Mouse (Mus musculus): Measurements from ENCODE around the gene Kxd1.
A peak's percentile ranks its signal among the peaks of the same experiment; 100 is the strongest.

Gene Kxd1

DNA sequence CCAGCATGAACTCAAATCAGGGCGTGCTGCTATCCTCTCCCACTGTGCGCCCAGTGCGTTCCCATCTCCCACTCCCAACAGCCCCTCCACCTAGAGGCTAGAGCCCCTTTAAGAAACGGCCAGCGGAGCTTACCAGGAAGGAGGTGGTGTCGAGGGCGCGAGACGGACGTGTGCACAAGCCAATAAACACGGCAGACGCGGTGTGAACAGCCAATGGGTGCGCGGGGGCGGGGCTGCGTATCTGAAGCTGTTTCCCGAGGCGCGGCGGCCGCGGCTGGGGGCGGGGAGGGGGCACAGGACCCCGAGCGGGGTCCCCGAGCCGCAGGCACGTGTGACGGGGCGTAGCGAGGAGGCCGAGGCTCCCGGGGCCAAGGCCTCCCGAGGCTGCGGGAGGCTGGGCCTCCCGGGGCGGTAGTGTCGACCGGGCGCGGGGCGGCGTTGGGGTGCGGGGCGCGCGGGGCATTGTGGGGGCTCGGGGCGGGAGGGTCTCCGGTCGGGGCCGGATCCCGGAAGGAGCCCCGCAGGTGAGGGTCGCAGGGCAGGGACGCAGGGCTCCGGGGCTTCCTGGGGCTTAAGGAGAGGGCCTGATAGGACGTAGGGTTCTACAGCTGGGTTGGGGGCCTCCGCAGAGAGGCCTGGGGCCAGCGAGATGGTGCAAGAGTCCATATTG is at the start of gene Kxd1, which contains the start of gene Fkbp8:
TSS of gene Kxd1 (minus strand) at position 445 of the 670 bp plus-strand sequence.
TSS of gene Fkbp8 (plus strand) at position 213 of the 670 bp plus-strand sequence.
- peak; percentile 99 for DNase-seq (ENCODE audit: low spot score)

DNA sequence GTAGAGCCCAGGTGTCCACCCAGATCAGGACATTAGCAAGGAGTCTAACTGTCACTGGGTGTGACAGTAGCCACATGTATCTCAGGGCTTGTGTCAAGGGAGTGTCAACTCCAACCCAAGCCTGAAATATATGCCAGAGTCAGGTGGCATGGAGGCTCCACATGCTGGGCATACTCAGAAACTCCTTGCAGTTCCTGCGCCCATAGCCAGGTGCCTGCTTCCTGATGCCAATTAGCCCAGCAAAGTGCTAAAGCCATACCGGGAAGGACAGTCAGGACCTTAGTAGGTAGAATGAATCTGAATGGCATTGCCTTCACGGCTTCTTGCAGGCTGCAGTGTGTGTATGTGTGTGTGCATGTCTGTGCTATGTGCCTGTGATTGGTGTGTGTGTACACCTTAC is 49.5 kb upstream of the Kxd1 start:
- DNase-seq (ENCODE audit: low spot score), result no peak

DNA sequence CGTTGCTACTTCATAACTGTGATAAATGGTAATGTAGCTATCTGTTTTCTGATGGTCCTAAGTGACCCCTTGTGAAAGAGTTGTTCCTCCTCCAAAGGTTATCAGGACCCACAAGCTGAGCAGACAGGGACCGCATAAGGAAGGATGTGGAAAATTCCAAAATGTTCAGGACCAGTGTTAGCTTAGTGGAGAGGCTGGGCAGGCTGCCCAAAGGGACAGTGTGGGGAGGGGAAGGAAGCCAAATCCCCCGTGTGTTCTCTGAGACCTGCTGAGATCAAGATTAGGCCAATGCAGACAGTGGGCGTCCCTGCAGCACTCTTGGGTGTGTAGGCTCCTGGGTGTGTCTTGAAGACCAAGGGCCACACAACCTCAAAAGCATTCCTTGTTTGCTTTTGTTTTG is 47.2 kb upstream of the Kxd1 start:
- DNase-seq (ENCODE audit: low spot score), result no peak

DNA sequence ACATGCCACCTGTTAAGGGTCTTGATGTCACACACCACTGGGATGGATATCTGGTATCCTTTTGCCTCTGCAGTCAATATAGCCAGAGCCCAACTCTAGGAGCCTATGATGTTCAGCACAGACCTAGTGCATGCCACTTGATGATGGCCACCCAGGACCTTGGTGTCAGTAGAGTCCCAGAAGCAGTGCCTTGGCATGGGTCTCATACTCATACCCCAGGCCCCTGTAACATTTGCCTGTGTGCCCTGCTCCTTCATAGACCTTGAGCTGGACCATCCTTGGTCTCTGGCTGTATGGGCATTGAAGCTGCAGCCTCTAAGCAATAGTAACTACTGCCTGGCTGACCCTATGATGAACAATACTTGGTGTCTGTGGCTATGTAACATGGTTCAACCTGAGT is 46.5 kb upstream of the Kxd1 start:
- DNase-seq (ENCODE audit: low spot score), result no peak

DNA sequence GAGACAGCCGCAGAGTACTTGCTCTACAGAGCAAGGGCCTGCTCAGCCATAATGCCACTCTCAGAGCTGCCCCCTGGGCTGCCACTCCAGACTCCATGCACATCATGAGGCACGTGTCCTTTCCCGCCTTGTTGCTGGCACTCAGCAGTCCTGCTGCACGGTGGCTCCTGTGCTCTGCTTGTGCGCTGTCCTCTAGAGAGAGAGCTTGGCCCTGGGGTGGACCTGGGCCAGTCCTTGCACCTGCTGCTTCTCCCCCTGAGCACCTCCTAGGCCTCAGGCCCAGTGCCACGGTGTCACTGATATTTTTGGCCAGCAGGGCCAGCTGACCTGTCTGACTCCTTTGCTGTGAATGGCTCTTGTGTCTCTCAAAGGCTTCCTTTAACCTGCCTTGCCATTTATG is 43.2 kb upstream of the Kxd1 start:
- DNase-seq (ENCODE audit: low spot score), result no peak

DNA sequence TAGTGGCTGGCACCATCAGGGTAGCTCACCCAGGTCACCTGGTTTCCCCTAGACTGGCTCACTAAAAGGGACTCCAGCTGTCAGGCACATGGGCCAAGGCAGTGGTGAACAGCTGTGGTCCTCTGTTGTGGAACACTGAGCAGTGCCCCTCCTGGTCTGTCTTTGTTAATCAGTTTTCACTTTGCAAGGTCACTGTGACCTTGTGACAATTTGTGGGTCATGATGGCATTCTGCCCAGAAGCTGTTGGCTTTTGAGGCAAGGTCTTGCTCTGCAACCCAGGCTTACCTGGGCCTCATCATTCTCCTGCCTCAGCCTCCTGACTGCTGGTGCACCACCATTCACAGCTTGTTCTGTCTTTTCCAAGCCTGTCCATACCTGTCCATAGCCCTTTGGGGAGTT is 42.6 kb upstream of the Kxd1 start:
- DNase-seq (ENCODE audit: low spot score), result no peak

DNA sequence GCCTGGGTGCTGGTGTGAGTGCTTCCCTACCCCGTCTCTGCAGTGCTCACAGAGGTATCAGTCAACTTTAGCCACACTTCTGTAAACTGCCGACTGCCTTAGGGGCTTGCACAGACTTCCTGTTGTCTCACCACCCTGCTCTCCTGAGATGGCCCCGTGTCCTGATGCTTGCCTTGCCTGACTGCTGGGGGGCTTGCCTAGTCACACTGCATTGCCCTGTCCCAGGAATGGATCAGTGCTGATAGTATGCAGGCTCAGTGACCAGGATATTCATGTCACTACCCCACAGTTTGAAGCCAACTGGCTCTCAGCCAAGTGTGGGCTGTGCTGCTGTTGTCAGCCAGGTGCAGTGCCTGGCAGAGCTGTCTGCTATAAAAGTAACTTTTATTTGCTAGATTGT is 37.8 kb upstream of the Kxd1 start:
- no peak for DNase-seq (ENCODE audit: low spot score)

DNA sequence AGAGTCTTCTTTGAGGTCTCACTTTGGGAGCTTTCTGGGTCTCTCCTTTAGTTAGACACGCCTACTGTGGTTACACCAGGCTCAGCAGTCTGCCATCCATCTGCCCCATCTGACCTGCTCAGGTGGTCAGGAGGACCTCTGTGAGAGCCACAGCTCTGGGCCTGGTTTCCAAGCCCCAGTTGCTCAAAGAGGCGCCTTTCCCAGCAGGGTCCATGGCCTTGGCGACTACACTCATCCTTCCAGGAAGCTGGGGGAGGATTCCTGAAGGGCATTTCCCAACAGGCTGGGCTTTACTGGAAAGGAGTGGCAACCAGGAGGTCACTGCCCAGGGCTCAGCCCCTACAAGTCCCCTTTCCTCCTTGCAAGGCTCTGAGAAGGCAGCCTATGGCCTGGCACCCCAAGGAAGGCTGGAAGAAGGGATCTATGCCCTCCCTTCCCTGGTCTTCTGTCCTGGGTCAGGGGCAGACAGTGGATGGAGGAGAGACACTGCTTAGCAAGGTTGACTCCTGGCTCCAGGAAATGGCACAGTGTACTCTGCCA is 37.0 kb upstream of the Kxd1 start:
- no peak for DNase-seq (ENCODE audit: low spot score)

DNA sequence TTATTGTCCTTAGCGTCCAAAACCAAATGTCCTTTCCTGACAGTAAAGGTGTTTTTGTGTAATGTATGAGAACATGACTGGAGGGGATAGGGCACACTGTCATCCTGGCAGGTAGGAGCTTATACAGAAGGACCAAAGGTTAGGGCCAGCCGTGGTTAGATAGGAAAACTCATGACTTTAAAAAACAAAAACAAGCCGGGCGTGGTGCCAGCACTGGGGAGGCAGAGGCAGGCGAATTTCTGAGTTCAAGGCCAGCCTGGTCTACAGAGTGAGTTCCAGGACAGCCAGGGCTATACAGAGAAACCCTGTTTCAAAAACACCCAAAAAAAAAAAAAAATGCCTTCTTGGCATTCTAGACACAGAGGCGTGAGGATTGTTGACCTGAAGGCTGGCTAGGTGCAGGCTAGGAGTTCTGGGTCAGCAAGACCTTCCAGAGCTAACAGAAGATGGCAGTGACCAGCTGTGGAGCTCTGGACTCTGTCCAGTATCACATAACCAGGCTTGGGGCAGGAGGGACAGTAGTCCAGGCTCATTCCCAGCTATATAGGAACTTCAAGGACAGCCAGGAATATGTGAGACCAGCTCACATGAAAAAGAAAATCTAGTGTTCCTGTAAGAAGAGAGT is 36.1 kb upstream of the Kxd1 start:
- no peak for DNase-seq (ENCODE audit: low spot score)

DNA sequence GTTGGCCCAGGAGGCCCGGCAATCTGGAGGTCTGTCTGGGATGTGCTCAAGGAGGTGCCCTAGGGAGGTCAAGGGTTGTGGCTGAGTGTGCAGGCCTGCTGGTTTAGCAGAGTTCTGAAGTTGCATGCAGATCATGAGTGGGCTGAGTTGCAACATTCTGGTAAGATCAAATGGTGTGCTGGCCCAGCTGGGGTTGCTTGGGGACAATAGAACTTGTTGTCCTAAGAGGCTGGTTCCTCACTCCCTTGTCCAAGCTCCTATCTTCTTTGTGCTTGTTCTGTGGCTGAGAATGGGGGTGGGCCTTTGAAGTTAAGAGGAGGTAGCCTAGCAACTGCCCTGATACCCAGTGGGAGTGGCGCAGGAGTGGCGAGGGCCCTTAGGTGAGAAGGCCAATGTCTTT is 35.0 kb upstream of the Kxd1 start:
- no peak for DNase-seq (ENCODE audit: low spot score)

DNA sequence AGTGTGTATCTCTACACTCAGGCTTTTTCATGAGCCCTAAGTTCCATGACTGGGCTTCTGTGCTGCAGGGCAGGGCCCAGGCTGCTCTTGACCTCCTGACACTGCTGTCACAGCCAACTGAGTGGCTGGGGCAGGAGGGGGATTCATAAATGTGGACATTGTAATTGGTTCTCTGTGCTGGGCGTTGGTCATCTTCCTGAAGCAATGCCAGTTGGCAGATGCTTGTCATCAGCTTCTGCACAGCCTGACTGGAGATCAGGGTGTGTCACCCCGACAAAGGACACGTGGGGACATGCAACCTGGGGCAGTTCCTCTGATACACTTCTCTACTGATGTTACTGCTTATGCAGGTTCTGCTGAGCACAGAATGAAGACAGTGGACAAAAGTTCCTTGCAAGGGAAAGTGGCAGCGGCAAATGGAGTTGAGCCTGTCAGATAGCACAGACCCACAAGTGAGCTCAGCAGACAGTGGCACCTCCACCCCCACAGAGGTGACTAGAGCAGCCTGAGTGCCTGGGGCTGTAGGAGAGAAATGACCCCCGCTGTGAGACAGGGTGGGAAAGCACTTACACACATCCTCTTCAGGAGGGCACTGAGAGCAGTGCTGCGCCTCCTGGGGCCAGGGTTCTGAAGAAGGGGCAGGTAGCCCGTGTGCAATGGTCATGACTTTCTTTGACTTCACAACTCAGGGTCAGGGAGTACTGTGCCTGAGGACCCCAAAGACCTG is 34.2 kb upstream of the Kxd1 start:
- no peak for DNase-seq (ENCODE audit: low spot score)

DNA sequence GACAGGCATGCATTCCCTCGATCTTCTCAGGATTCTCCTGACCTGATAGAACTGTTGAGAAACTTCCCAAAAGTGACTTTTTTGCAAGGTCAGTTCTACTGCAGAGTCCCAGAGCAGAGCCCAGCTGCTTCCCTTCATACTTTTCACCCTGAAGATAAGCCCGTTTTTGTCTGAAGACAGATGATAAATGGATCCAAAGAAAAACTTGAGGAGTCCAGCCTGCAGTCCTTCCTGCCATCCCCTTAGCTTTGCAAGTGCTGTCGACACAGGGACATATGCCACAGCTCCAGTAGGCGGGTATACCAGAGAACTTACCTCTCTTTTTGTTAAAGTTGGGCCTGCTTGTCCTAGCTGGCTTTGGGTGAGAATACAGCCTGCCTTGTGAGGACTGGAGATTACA is 33.6 kb upstream of the Kxd1 start:
- DNase-seq (ENCODE audit: low spot score), result no peak

DNA sequence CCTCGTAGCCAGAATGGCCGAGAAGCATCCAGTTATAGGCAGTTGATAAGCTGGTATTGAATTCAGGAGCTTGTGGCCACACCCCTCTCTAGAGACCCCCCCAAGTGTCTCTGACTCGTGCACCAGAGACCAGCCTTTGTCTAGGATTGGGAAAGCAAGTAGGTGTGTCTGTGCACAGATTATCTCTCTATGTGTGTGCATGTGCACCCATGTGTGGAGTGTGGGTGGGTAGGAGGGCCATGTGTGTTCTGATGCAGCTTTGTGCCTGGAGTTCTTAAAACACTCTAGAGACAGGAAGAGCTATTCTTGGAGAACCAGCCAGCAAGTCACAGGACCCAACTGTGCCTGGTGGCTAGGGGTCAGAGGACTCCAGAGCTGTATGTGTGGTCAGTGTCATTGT is 32.8 kb upstream of the Kxd1 start:
- no peak for DNase-seq (ENCODE audit: low spot score)

DNA sequence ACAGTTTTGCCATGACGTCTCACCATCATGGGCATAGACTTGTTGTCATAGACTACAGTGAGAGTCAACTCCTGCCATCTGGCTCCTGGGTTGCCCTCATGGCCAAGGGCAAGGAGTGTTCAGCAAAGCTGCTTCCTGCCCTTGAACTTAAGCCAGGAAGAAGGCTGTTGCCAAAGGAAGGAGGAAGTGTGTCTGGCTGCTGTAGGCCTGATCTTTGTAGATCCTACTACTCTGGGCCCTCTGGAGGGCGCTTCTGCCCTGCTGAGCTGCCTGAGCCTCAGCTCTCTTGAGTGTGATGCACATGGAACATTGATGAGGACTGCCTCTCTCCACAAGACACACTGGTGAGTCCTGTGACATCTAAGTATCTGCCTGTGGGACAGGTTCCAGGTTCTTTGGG is 32.3 kb upstream of the Kxd1 start:
- peak; percentile 53 for DNase-seq (ENCODE audit: low spot score)

DNA sequence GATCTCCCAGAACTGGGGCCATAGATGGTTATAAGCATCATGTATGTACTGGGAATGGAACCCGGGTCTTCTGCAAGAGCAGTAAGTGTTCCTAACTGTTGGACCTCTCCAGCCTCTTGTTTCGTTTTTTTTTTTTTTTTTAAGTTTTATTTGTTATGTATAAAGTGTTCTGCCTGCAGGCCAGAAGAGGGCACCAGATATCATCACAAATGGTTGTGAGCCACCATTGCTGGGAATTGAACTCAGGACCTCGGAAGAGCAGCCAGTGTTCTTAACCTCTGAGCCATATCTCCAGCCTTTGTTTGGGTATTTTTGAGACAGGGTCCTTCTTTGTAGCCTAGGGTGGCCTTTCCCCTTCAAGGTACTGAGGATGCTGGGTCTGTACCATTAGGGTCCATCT is 31.2 kb upstream of the Kxd1 start:
- DNase-seq (ENCODE audit: low spot score), result no peak

DNA sequence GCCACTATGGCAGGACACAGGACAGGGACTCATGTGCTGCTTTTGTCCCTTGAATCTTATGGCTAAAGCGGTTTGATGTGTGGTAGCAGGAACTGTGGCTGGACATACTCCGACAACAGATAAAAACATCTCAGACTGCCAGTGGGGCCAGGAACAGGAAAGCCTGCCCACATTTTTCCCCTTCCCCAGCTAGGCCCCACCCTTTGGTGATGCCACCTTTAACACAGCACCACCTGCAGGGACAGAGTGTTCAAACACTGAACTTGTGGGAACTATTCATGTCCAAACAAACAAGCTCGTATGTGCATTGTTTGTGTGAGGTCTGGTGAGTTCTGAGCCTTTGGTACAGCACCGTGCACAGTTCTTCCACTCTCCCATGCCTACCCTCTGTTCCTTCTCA is 30.6 kb upstream of the Kxd1 start:
- DNase-seq (ENCODE audit: low spot score), result no peak

DNA sequence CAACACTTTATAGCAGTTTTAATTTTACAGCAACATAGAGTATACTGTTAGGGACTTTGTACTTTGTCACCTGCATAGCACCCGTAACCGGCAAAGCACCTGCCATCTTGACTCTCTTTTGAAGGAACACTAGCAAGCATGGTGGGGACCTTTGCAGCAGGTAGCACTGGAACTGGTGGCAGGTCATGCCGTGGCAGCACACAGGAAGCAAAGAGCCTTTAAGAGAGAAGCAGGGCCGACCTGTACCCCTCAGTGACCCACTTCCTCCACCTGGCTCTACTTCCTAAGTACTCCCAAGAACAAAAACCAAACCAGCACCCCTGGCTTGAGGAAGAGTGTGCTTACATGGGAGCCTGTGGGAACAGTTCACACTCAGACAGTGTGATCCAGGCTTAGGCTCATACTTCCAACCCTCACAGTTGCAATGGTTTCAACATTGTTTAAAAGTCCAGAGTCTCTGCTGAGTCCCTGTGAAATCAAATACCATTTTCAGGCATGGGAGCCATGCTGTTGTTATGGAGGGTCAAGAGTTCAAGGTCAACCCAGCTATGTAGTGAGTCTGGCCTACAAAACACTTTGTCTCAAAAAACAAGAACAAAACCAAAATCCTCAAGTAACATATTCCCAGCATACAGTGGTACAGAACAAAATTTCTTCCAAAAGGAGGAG is 27.5 kb upstream of the Kxd1 start:
- no peak for DNase-seq (ENCODE audit: low spot score)

DNA sequence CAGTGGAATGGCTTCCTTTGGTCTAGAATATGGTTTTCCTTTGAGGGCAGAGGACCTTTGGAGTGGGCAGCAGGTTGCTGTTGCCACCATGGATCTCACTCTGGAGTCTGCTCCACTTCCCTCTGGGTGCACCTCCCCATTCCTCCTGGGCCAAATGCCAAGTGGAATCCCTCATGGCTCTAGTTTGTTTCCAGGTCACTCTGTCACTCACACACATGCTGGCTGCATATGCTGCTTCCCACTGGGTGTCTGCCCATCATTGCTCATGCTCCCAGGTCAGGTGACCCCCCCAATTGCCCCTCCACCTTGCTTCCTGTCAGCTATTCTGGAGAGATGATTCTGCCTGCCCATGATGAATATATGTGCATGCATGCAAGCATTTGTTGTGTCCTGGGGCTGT is 26.0 kb upstream of the Kxd1 start:
- DNase-seq (ENCODE audit: low spot score), result no peak

DNA sequence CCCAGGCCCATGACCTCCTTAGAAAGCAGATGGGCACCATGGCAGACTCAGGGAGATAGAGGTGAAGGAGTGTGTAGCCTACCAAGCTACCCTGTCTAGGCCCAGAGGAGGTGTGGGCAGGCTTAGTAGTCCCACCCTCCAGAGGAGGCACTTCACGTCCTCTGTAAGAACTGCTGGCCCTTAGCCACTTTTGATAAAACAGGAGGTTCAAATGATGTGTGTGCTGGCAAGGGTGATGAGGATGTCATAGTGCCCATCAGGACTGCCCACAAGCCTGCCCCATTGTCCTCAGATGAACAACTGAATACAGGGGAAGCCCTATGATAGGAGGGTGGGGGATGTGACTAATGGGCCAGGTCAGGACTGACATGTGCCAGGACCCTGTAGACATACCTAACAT is 25.1 kb upstream of the Kxd1 start:
- no peak for DNase-seq (ENCODE audit: low spot score)

DNA sequence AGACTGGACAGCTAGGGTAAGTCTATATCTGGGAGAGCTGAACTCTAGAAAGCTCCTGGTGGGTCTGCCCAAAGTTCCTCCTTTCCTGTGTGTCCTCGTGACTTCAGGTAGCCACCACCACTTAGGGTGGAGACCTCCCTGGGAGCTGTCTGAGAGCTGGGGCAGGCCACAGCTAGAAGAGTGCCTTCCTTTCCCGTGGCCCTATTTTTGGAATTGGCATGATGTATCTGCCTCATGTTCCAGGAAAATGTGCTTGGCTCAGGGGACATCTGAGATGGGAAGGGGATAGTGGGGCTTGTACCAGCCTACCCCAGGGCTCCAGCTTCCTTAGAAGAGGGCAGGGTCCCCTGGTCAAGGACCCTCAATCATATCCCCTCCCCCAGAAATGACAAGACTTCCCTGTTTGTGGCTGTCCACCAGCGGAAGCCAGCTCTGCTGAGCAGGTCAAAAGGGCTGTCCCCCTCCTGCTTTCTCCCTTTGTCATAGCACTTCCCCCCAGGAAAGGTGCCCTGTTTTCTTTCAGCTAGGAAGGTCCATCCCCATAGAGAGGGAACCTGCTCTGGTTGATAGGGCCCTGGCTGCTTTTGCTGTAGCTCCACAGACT is 23.9 kb upstream of the Kxd1 start:
- DNase-seq (ENCODE audit: low spot score), result no peak

DNA sequence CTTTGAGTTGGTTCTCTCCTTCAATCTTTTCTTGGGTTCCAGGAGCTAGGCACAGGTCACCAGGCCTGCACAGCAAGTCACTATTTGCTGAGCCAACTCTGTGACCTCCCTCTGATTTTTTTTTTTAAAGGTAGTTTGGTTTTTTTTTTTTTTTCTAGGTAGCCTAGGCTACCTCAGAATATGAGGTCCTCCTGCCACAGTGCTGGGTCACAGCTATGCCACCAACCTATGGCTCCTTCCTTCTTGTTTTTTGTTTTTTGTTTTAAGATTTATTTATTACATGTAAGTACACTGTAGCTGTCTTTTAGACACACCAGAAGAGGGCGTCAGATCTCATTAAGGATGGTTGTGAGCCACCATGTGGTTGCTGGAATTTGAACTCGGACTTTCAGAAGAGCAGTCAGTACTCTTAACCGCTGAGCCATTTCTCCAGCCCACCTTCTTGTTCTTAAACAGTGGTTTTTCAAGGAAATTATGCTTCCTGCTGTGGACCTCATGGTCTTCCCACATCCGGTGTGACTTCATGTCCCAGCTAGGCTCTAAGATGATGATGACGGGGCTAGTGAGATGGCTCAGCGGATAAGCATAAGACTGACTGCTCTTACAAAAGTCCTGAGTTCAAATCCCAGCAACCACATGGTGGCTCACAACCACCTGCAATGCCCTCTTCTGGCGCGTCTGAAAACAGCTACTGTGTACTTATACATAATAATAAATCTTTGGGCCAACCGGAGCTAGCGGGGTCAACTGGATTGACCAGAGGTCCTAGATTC is 21.8 kb upstream of the Kxd1 start:
- DNase-seq (ENCODE audit: low spot score), result no peak

Data from ovary, postnatal 14 days (tissue).